In genomic region chr11:49244595-49244930, GRCm38 (mm10) we compare ENCODE assay signal across 8 mouse cellular contexts. TPM values are rescaled to one million over a fixed set of nuclear protein-coding genes. Genes with fewer than 3 reads are reported as not detected.
A peak's percentile ranks its signal among the peaks of the same experiment; 100 is the strongest.
DNase-seq lines count a peak whose midpoint lies in the region; ATAC-seq and TF ChIP-seq lines count a peak whose summit lies in the region.

No protein-coding gene starts in this region.

- H3K9me3 ChIP-seq in forebrain, postnatal 0 days (ENCODE audit: low read length) = no peaks in the 10 kb centered on the region
- H3K9me3 ChIP-seq in midbrain, embryonic 10.5 days (replicated peaks) = no peaks in the 10 kb centered on the region

- no peak for TF ChIP-seq CTCF in kidney, adult 2 months (conservative IDR thresholded peaks at IDR 0.05; ENCODE audit: insufficient read depth, insufficient read length, low read depth, low read length)
- no peak for TF ChIP-seq CTCF in forebrain, postnatal 0 days (IDR thresholded peaks at IDR 0.05; ENCODE audit: low read depth)

- no peak for TF ChIP-seq POLR2A in kidney, adult 2 months (IDR thresholded peaks at IDR 0.05; ENCODE audit: low read depth, low read length)

- H3K4me2 ChIP-seq in forebrain, postnatal 0 days (ENCODE audit: low read depth) = peak overlapping the region; percentile 56

- no peaks in the 10 kb centered on the region for H3K27me3 ChIP-seq in kidney, adult 2 months (replicated peaks; ENCODE audit: control insufficient read depth, insufficient read depth, low read length)
- no peaks in the 10 kb centered on the region for H3K27me3 ChIP-seq in forebrain, postnatal 0 days (ENCODE audit: insufficient read depth, low read length)
- no peaks in the 10 kb centered on the region for H3K27me3 ChIP-seq in midbrain, embryonic 10.5 days (ENCODE audit: low read depth, poor library complexity, severe bottlenecking)

- H3K4me3 ChIP-seq in kidney, adult 2 months (ENCODE audit: insufficient read depth, low read depth, low read length) = peak overlapping the region; percentile 75
- H3K4me3 ChIP-seq in forebrain, postnatal 0 days (ENCODE audit: low read depth, low read length) = peak overlapping the region; percentile 87
- peak overlapping the region; percentile 69 for H3K4me3 ChIP-seq in midbrain, embryonic 10.5 days

- no peak for DNase-seq in kidney, adult 2 months
- no peak for DNase-seq in kidney, adult 11 months
- DNase-seq in ZHBTc4 (ENCODE audit: low read depth, low spot score) = peak; percentile 73
- no peak for DNase-seq in forebrain, postnatal 0 days
- DNase-seq in midbrain, embryonic 10.5 days (ENCODE audit: low spot score) = no peak
- no peak for DNase-seq in natural killer cell, adult 2 months (ENCODE audit: low spot score in 2 of 2)
- no peak for DNase-seq in retina, embryonic 14.5 days (ENCODE audit: low spot score)

- under 1% methylated on average over 4 of the region's 4 CpGs for WGBS in kidney, adult 2 months
- WGBS in forebrain, postnatal 0 days = under 1% methylated on average over 4 of the region's 4 CpGs
- under 1% methylated on average over 4 of the region's 4 CpGs for WGBS in midbrain, embryonic 10.5 days

- peak overlapping the region; percentile 94 for H3K27ac ChIP-seq in kidney, adult 2 months (ENCODE audit: insufficient read depth, low read depth, low read length)
- peak overlapping the region; percentile 90 for H3K27ac ChIP-seq in forebrain, postnatal 0 days (ENCODE audit: low read depth, low read length)
- peak overlapping the region; percentile 93 for H3K27ac ChIP-seq in midbrain, embryonic 10.5 days (replicated peaks)

- peak overlapping the region; percentile 84 for H3K9ac ChIP-seq in forebrain, postnatal 0 days

- H3K4me1 ChIP-seq in kidney, adult 2 months (ENCODE audit: control insufficient read depth, insufficient read depth, low read length) = peaks cover 22% of the 10 kb centered on the region
- H3K4me1 ChIP-seq in forebrain, postnatal 0 days (ENCODE audit: insufficient read depth) = peaks cover 16% of the 10 kb centered on the region
- peaks cover 53% of the 10 kb centered on the region for H3K4me1 ChIP-seq in midbrain, embryonic 10.5 days

- H3K36me3 ChIP-seq in kidney, adult 2 months (ENCODE audit: control insufficient read depth, insufficient read depth, low read length) = no peaks in the 10 kb centered on the region
- H3K36me3 ChIP-seq in forebrain, postnatal 0 days (ENCODE audit: insufficient read depth) = no peaks in the 10 kb centered on the region
- H3K36me3 ChIP-seq in midbrain, embryonic 10.5 days = no peaks in the 10 kb centered on the region

- ATAC-seq in forebrain, postnatal 0 days = no peak
- no peak for ATAC-seq in inflammation-experienced regulatory T-cells, adult 6 months

RNA-seq across cellular contexts. Expression of gene Mgat1, which starts 0.6 kb away (rescaled TPM):
- polyA plus RNA-seq in kidney, adult 2 months (2012; rRNA removed) = 157 and 198 TPM in 2 replicates
- total RNA-seq in forebrain, postnatal 0 days (2014; rRNA removed) = 63.3 and 75.7 TPM in 2 replicates
- 25.3 and 28.1 TPM in 2 replicates for polyA plus RNA-seq in forebrain, postnatal 0 days (2015; fragmentation: Nextera tagmentation; extraction: Ambion mirVana)
- 41.2 and 42.2 TPM in 2 replicates for polyA plus RNA-seq in midbrain, embryonic 10.5 days (2016; fragmentation: Nextera tagmentation; extraction: Ambion mirVana)
- 10 to 100 TPM; 62.3 to 88.6 (median 70.5) TPM for polyA plus RNA-seq in inflammation-experienced regulatory T-cells, adult 6 months (2017; shearing (Covaris generic))

RNA-seq across cellular contexts. Expression of gene Olfr1393, which starts 33.5 kb away (rescaled TPM):
- polyA plus RNA-seq in kidney, adult 2 months (2012; rRNA removed) = 0.72 and 1.5 TPM in 2 replicates
- total RNA-seq in forebrain, postnatal 0 days (2014; rRNA removed) = 0.08 and 0.48 TPM in 2 replicates
- 0.10 TPM in 1 of 2 replicates, not detected in the other for polyA plus RNA-seq in forebrain, postnatal 0 days (2015; fragmentation: Nextera tagmentation; extraction: Ambion mirVana)
- polyA plus RNA-seq in midbrain, embryonic 10.5 days (2016; fragmentation: Nextera tagmentation; extraction: Ambion mirVana) = 0.04 TPM in 1 of 2 replicates, not detected in the other
- polyA plus RNA-seq in inflammation-experienced regulatory T-cells, adult 6 months (2017; shearing (Covaris generic)) = not detected

RNA-seq across cellular contexts. Expression of gene Olfr1392, which starts 40.5 kb away (rescaled TPM):
- 0.46 and 0.47 TPM in 2 replicates for polyA plus RNA-seq in kidney, adult 2 months (2012; rRNA removed)
- 0.31 and 0.95 TPM in 2 replicates for total RNA-seq in forebrain, postnatal 0 days (2014; rRNA removed)
- polyA plus RNA-seq in forebrain, postnatal 0 days (2015; fragmentation: Nextera tagmentation; extraction: Ambion mirVana) = 0.12 TPM in 1 of 2 replicates, not detected in the other
- 0.04 and 0.07 TPM in 2 replicates for polyA plus RNA-seq in midbrain, embryonic 10.5 days (2016; fragmentation: Nextera tagmentation; extraction: Ambion mirVana)
- not detected for polyA plus RNA-seq in inflammation-experienced regulatory T-cells, adult 6 months (2017; shearing (Covaris generic))

RNA-seq across cellular contexts. Expression of gene Zfp62, which starts 41.5 kb away (rescaled TPM):
- polyA plus RNA-seq in kidney, adult 2 months (2012; rRNA removed) = 2.0 and 2.6 TPM in 2 replicates
- total RNA-seq in forebrain, postnatal 0 days (2014; rRNA removed) = 55.8 and 59.5 TPM in 2 replicates
- 23.9 and 25.5 TPM in 2 replicates for polyA plus RNA-seq in forebrain, postnatal 0 days (2015; fragmentation: Nextera tagmentation; extraction: Ambion mirVana)
- 42.3 and 51.5 TPM in 2 replicates for polyA plus RNA-seq in midbrain, embryonic 10.5 days (2016; fragmentation: Nextera tagmentation; extraction: Ambion mirVana)
- polyA plus RNA-seq in inflammation-experienced regulatory T-cells, adult 6 months (2017; shearing (Covaris generic)) = 10 to 100 TPM; 43.8 to 49.9 (median 49.6) TPM

RNA-seq across cellular contexts. Expression of gene Btnl9, which starts 57.6 kb away (rescaled TPM):
- 6.4 and 7.5 TPM in 2 replicates for polyA plus RNA-seq in kidney, adult 2 months (2012; rRNA removed)
- 0.08 and 0.14 TPM in 2 replicates for total RNA-seq in forebrain, postnatal 0 days (2014; rRNA removed)
- polyA plus RNA-seq in forebrain, postnatal 0 days (2015; fragmentation: Nextera tagmentation; extraction: Ambion mirVana) = 0.16 TPM in 1 of 2 replicates, not detected in the other
- polyA plus RNA-seq in midbrain, embryonic 10.5 days (2016; fragmentation: Nextera tagmentation; extraction: Ambion mirVana) = 0.11 TPM in 1 of 2 replicates, not detected in the other
- under 1 TPM in 1 of 3 experiments, not detected in 2; 0.39 TPM for polyA plus RNA-seq in inflammation-experienced regulatory T-cells, adult 6 months (2017; shearing (Covaris generic))
